Mouse (Mus musculus) naive thymus-derived CD4-positive, alpha-beta T cell, adult 2 months (primary cell): ENCODE data around the gene Birc5.
"Not testable (repeated sequence)": the region's sequence is repeated elsewhere in the genome, so short reads cannot be mapped to it uniquely, and the experiment has no call there.

ENCODE experiments used
- DNase-seq: peaks from one replicate; pipeline ENCODE4 v3.0.0-alpha.2; 2011; ENCODE audit warnings: low read depth

The Birc5 gene

DNA sequence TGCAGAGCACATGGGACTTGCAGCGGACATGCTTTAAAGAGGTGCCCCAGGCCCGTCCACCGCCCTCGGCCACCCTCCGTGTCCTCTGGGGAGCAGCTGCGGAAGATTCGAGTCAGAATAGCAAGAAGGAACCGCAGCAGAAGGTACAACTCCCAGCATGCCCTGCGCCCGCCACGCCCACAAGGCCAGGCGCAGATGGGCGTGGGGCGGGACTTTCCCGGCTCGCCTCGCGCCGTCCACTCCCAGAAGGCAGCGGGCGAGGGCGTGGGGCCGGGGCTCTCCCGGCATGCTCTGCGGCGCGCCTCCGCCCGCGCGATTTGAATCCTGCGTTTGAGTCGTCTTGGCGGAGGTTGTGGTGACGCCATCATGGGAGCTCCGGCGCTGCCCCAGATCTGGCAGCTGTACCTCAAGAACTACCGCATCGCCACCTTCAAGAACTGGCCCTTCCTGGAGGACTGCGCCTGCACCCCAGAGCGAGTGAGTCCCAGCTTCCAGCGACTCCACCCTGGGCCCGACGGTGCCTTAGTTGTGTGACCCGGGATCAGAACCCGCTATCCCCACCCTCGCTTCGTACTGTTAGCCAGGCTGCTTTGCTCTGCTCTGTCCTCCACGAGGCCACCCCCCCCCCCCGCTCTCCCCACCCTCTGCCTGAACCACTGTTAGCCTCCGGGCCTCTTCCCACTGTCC, at the start of gene Birc5:
Gene Birc5, plus strand, starts transcription at position 267 of the 687 bp plus-strand sequence.
- peak; percentile 98 for DNase-seq

GRCm38 (mm10) chr11:117800038-117800437, 49.0 kb upstream of the Birc5 start:
- no peak for DNase-seq

GRCm38 (mm10) chr11:117801650-117802049, 47.4 kb upstream of the Birc5 start:
- no peak for DNase-seq

- DNase-seq = no peak
These were observed 45.8 kb upstream of the Birc5 start for GRCm38 (mm10) chr11:117803166-117803688.

GRCm38 (mm10) chr11:117806781-117807180, 42.3 kb upstream of the Birc5 start:
- no peak for DNase-seq

DNA sequence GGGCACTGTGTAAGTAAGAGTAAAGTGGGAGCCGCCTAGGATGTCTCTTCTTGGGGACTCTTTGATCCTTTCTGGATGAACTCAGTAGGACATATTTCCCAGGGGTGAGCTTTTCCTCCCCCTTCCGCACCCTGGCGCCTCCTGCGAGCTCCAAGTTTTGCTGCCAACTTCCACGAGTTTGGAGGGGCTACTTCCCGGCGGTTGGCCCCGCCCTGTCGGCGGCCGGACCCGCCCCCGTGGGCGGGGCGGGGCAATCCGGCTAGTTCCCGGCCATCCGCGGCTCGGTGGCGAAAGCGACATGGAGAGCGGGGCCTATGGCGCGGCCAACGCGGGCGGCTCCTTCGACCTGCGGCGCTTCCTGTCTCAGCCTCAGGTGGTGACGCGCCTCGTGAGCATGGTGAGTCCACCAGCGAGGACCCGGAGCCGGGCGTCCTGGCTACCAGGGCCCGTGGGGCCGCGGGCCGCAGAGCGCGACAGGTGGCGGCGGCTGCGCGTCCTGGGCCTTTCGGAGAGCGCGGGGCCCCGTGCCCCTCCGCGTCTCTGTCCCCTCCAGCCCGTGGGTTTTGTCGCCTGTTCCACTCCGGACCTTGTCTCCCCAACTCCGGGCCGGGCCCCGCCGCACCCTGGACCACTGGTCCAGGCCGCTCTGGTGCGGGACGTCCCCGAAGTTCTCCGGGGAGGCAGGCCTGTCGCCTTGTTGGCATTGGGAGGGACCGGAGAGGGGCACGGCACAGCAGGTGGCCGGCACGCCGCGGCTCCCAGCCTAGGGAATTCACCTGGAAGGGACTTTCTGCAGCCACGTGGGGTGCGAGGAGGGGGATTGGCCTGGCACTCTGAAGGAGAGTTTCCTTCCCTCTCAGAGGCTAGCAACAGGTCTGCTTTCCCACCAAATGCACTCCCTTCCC, 39.4 kb upstream of the Birc5 start, which contains the start of the genes Gm20708 and Syngr2:
Gene Gm20708, plus strand, starts transcription at position 262 of the 905 bp plus-strand sequence.
Gene Syngr2, plus strand, starts transcription at position 262 of the 905 bp plus-strand sequence.
- DNase-seq = peak; percentile 71

GRCm38 (mm10) chr11:117810401-117811046, 38.5 kb upstream of the Birc5 start:
- DNase-seq = peak; percentile 84

- no peak for DNase-seq
These were observed 35.2 kb upstream of the Birc5 start for GRCm38 (mm10) chr11:117813867-117814266.

- DNase-seq = no peak
These were observed 34.2 kb upstream of the Birc5 start for GRCm38 (mm10) chr11:117814704-117815366.

DNA sequence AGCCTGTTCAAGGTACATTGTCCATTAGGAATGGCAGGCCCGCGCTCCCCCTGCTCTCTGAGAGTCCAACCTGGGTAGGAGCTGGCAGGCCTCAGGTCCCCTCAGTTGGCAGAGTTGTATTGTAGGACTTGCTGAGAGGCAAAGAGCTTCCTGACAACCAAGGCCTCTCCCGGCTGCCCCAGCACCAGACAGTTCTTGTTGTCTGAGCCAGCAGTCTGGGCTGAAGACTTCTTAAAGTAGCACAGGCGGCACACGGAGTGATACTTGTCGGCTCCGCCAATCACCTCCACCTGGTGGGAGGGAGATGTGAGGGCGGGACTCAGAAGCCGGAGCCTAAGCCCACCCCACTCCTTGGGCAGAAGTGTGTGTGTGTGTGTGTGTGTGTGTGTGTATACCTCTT, 33.2 kb upstream of the Birc5 start:
- not testable (repeated sequence) for DNase-seq

DNA sequence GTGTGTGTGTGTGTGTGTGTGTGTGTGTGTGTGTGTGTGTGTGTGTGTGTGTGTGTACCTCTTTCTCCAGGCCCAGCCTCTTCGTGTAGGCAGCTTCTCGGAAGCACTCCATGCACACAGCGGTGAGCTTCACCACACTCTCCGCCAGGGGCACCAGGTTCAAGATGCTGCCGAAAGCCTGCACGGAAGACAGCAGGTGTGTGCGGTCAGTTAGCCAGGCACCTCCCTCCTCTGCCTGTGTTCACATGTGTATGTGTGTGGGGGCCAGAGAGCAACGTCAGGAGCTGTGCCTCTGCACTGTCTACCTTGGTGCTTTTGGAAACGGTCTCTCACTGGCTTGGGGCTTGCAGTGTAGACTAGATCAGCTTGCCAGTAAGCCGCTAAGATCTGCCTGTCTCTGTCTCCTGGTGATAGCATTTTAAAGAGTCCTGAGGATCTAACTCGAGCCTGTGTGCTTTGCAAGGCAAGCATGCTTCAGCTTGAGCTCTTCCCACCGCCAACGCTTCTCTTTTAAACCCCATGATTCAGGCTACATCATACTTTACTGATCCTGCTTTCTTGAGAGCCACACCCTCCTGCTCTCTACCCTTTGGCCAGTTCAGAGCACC, 32.6 kb upstream of the Birc5 start:
- DNase-seq = no peak

DNA sequence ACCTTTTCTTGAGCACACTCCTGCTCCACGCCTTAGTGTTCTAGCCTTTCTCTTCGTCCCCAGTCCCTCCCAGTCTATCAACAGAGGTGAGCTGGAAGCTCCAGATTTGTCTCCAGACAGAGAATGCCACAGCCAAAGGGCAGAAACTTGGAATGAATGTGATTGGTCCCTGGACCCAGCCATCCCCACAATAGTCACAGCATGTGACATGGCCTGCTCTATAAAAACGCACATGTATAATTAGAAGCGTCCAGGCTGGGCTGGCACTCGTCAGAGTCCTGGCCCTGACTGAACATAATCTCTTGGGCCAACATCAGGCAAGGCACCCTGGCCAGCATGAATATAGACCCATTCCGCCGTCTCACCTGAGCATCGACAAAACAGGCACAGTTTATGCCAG, 30.0 kb upstream of the Birc5 start:
- DNase-seq = no peak

- no peak for DNase-seq
These were observed 28.9 kb upstream of the Birc5 start for GRCm38 (mm10) chr11:117820173-117820572.

DNA sequence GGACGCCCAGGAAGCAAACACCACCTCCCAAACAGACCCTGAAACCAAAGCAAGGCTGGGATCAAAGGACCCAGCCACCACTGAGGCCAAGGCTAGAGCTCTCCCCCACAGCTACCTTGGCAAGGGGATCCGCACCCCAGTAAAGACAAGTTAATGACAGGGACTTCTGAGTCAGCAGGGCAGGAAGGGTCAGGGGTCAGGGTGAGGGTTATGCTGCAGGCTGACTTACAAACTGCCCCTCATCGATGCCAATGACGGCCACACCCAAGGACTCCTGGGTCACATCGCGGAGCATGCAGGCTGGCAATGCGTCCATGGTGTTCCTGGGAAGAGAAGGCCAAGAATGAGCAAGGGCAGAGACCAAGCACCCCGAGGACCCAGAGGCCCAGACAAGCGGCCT, 27.2 kb upstream of the Birc5 start:
- no peak for DNase-seq

DNA sequence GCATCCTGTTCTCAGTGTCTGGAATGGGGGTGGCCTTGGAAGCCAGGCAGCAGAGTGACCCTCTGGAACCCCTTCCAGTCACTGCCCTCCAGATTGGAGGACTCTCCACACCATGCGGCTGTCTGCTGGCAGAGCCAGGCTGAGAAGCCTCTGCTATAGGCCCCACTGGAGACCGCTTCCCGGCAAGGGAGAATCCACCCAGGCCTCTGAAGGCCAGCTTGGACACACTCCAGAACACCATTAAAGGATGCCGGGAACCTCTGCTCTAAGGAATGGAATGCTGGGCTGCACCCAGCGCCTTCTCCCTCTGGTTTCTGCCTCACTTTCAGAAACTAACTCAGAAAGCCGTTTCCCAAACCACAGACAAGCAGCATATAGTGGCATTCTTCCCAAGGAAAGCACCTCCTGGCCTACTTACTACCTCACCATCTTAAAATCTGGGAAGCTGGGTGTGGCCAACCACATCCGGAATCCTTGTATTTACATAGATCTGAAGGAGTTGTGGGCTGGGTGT, 26.3 kb upstream of the Birc5 start:
- no peak for DNase-seq

- DNase-seq = no peak
These were observed 25.6 kb upstream of the Birc5 start for GRCm38 (mm10) chr11:117823411-117823810.

- peak; percentile 90 for DNase-seq
These were observed 24.7 kb upstream of the Birc5 start for GRCm38 (mm10) chr11:117824060-117824969.

DNA sequence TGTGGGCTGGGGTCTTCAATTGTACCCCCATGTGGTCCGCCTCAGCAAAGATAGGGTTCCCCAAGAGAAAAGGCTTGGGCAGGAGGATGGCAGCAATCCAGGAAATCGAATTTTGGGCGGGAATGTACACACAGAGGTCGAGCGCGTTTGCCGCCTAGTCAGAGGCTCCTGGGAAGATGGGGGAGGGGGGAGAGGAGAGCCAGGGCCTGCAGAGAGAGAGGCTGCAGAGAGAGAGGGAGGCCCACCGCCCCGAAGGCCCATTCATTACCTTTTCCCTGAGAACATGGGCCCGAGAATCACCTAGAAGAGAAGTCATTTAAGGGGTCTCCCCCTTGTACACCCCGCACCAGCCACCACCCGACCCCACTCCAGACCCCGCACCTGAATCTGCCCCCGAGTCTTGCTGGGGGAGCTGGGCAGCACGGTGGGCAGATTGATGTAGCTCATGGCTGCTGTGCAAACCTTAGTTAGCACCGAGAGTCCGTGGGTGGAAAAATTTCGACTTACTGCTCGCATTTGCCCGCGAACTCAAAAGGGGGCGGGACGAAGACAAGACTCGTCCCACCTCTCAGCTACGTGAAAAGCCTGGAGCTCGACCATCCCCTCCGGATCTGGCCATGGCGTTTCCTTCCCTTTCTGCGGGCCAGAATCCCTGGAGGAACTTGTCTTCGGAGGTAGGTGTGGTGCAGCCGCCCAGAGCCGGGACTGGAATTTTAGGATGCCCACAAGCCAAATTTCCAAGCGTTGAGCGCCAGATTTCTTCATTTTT, 23.5 kb upstream of the Birc5 start, which contains the start of the genes Afmid and Tk1:
Gene Afmid, plus strand, starts transcription at position 592 of the 769 bp plus-strand sequence.
Gene Tk1, minus strand, starts transcription at position 760 of the 769 bp plus-strand sequence.
- DNase-seq = peak; percentile 66

DNA sequence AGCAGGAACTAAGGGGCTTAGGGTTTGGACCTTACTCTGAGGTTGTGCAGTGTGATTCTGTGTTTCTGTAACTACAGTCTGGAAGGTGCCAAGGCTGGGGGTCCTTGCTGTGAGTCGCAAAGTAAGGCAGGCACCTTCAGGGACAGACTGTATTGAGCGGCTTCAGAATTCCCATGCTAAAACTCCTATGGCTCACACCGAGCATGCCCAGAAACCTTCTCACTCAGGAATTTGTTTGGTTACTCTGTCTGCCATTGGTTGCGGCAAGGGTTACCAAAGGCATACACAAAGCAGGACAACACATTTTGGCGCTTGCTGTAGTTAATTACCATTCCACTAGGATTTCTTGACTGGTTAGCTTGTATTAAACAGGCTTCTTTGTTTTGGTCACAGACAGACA, 22.9 kb upstream of the Birc5 start:
- DNase-seq = peak; percentile 17
